Mouse (Mus musculus) myocyte (in vitro differentiated cells): ENCODE data around the gene Klhdc9.

ENCODE experiments used
- CEBPB ChIP-seq: IDR thresholded peaks from 2 replicates; pipeline ENCODE4 v1.6.1; 2011; ENCODE audit warnings: mild to moderate bottlenecking, moderate library complexity; ENCODE audit not compliant: poor library complexity, insufficient read depth, severe bottlenecking
- E2F4 ChIP-seq: IDR thresholded peaks from one replicate; pipeline ENCODE4 v1.6.1; 2011; ENCODE audit warnings: mild to moderate bottlenecking, control low read depth, moderate library complexity; ENCODE audit not compliant: insufficient read depth
- MAX ChIP-seq: IDR thresholded peaks from one replicate; pipeline ENCODE4 v1.6.1; 2011; ENCODE audit warnings: low read depth, mild to moderate bottlenecking, control low read depth
- MYOG ChIP-seq, 3 experiments: IDR thresholded peaks; one replicate each; pipeline ENCODE4 v1.6.1; 2011; ENCODE audit warnings: control low read depth in 2 of 3, low read depth in 2 of 3, mild to moderate bottlenecking in 2 of 3; ENCODE audit not compliant: insufficient read length in 2 of 3, control insufficient read depth in 1 of 3, insufficient read depth in 1 of 3
- POLR2A ChIP-seq: IDR thresholded peaks from one replicate; pipeline ENCODE4 v1.6.1; 2011; ENCODE audit warnings: low read depth, mild to moderate bottlenecking, control low read depth, moderate library complexity; ENCODE audit not compliant: insufficient read length
- POLR2AphosphoS2 ChIP-seq: IDR thresholded peaks from one replicate; pipeline ENCODE4 v1.6.1; 2011; ENCODE audit warnings: low read depth, control low read depth; ENCODE audit not compliant: insufficient read length
- TCF12 ChIP-seq: IDR thresholded peaks from one replicate; pipeline ENCODE4 v1.6.1; 2011; ENCODE audit warnings: mild to moderate bottlenecking, control low read depth; ENCODE audit not compliant: poor library complexity, insufficient read depth, severe bottlenecking
- USF1 ChIP-seq: IDR thresholded peaks from one replicate; pipeline ENCODE4 v1.6.1; 2011; ENCODE audit warnings: low read depth, mild to moderate bottlenecking, control low read depth, moderate library complexity

DNA sequence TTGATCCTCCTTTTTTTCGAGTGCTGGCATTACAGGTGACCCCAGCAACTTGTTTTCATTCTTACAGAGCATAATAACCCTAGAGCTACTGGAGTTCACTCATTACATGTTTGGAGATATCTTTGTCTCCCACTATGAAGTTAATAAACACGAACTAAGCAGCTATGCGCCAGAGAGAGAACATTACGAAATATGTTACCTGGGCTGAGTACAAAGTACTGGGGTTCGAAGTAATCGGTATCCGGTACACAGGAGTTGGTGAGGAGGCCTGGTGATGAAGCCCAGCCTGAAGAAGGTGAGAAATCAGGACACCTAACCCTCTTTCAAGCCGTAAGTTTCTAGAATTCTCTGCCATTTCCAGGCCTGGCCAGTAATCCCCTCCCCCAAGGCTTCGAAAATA is 15.9 kb downstream of the Klhdc9 start:
- TF ChIP-seq USF1 (no peak), POLR2A (no peak), MYOG (IDR thresholded peaks at IDR 0.05; ENCODE audit: control insufficient read depth in 1 of 3, insufficient read depth in 1 of 3, insufficient read length in 2 of 3, low read depth in 2 of 3) (no peak), E2F4 (no peak), MAX (no peak), TCF12 (no peak), CEBPB (no peak), POLR2AphosphoS2 (no peak)
